Mouse (Mus musculus) midbrain, embryonic 12.5 days (tissue): ENCODE results near the gene Fbxw4. TPM values are rescaled to one million over a fixed set of nuclear protein-coding genes. Genes with fewer than 3 reads are reported as not detected.
"Not testable (repeated sequence)": the region's sequence is repeated elsewhere in the genome, so short reads cannot be mapped to it uniquely, and the experiment has no call there.

Experiments used
- ATAC-seq: fragments of 200-750 bp; cut with Nextera tagmentation; 2 replicates; pipeline ENCODE4 v1.8.0; 2017; ENCODE audit warnings: low read depth, moderate TSS enrichment, moderate library complexity; ENCODE audit not compliant: low FRiP score
- H3K27ac ChIP-seq: fragments of 300-500 bp; sonication (generic); replicated peaks from 2 replicates; pipeline ENCODE4 v1.5.1; 2016; ENCODE audit warnings: mild to moderate bottlenecking
- H3K27me3 ChIP-seq: fragments of 300-500 bp; sonication (generic); 2 replicates; pipeline ENCODE4 v1.6.1; 2016; ENCODE audit warnings: mild to moderate bottlenecking
- H3K36me3 ChIP-seq: fragments of 300-500 bp; sonication (generic); 2 replicates; pipeline ENCODE4 v1.6.1; 2016
- H3K4me1 ChIP-seq: fragments of 300-500 bp; sonication (generic); 2 replicates; pipeline ENCODE4 v1.6.1; 2016
- H3K4me2 ChIP-seq: fragments of 300-500 bp; sonication (generic); replicated peaks from 2 replicates; pipeline ENCODE4 v1.6.1; 2016; ENCODE audit warnings: mild to moderate bottlenecking, moderate library complexity
- H3K4me3 ChIP-seq: fragments of 300-500 bp; sonication (generic); 2 replicates; pipeline ENCODE4 v1.5.1; 2016; ENCODE audit warnings: mild to moderate bottlenecking
- H3K9ac ChIP-seq: fragments of 300-500 bp; sonication (generic); replicated peaks from 2 replicates; pipeline ENCODE4 v1.6.1; 2016; ENCODE audit warnings: mild to moderate bottlenecking, moderate library complexity
- H3K9me3 ChIP-seq: fragments of 300-500 bp; sonication (generic); 2 replicates; pipeline ENCODE4 v1.6.1; 2016; ENCODE audit warnings: mild to moderate bottlenecking
- WGBS: fragments of 180-500 bp; shearing (Covaris S2); methylation state at CpG from one replicate; pipeline ENCODE4 v1.1.7; 2016; 5-methylcytosine and 5-hydroxymethylcytosine counted together
- polyA plus RNA-seq: library from polyadenylated mRNA; unstranded; fragments of >200 nt; fragmentation: Nextera tagmentation; extraction: Ambion mirVana; gene quantifications from 2 replicates; pipeline ENCODE4 v1.2.1, GENCODE M21; 2016

The Fbxw4 gene
- polyA plus RNA-seq, 1 experiment from 2014 or later: 5.9 TPM

DNA sequence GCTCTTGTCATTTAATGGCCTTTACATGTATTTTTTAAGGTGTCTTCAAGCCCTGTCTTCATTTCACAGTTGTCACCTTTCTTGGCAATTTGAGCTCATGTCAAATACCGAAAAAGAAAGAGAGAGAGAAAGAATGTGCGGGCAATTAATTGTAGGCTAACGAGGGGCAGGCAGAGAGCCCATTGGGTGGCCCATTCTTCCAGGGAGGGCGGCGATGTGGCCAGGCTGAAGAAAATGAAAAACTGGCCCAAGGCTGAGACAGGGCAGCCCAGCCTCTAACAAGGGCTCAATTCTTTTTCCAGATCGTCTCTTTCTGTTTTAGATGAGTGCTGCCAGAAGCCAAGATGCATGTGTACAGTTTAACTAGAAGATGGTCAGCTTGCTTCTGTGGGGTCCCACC lies 6.1 kb downstream of the Fbxw4 start:
- H3K9me3 ChIP-seq: no peaks in the 10 kb centered on the region
- H3K4me2 ChIP-seq: no peak overlapping the region
- no peak overlapping the region for H3K9ac ChIP-seq
- H3K4me3 ChIP-seq: no peak overlapping the region
- no peak overlapping the region for H3K27ac ChIP-seq
- peaks cover 24% of the 10 kb centered on the region for H3K4me1 ChIP-seq
- ATAC-seq: no peak
- H3K36me3 ChIP-seq: no peaks in the 10 kb centered on the region
- H3K27me3 ChIP-seq: no peaks in the 10 kb centered on the region
- 81% methylated on average over 6 of the region's 6 CpGs for WGBS

DNA sequence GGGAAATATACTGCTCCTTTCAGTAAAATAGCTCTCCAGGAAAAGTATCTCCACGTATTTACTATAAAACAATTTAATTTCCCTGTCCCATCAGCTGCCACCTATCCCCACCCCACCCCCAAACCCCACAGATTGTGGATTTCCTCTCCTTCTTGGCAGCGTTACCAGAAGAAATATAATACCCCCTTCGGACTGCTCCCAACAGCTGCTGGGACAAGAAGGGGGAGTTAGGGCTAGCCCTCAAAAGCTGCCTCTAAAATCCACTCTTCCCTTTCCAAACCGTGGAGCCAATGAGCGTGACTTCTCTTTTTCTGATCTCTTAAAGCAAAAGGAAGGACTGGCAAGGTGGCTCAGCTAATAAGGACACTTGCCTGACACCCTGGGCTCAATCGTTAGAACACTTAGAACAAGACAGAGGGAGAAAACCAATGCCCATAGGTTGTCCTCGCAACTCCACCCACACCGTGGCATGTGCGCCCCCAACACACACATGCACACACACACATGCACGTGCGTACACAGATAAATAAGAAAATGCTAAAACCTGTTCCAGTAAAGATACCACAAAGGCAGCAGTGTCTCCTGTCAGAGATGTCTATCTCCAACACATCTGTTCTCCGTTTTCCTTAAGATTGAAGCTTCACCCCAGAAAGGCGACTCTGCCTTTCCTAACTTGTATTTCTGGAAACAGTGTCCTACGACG lies 7.7 kb downstream of the Fbxw4 start:
- no peak overlapping the region for H3K4me3 ChIP-seq
- no peaks in the 10 kb centered on the region for H3K9me3 ChIP-seq
- no peaks in the 10 kb centered on the region for H3K36me3 ChIP-seq
- peaks cover 18% of the 10 kb centered on the region for H3K4me1 ChIP-seq
- H3K27ac ChIP-seq: no peak overlapping the region
- H3K4me2 ChIP-seq: no peak overlapping the region
- 68% methylated on average over 15 of the region's 15 CpGs for WGBS
- 0 out of 2 replicates have a peak, but pooled peaks cover 1% of the 10 kb centered on the region for H3K27me3 ChIP-seq
- no peak for ATAC-seq
- H3K9ac ChIP-seq: no peak overlapping the region

DNA sequence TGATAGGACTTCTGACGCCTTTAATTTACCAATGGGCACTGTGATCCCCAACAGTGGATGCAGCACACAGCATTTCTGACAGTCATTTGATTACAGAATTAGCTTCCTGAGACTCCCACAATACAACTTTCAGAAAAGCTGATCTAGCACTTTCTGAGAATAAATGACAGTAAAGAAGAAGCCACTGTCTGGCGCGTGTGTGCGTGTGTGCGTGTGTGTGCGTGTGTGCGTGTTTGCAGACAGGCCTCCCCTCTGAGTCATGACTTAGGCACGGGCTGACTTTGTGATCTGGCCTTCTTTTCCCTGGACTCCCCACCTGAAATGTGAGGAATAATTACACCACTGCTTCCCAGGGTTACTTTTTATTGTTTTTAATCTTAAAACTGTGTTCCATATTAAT lies 8.6 kb downstream of the Fbxw4 start:
- H3K4me2 ChIP-seq: no peak overlapping the region
- 90% methylated on average over 8 of the region's 8 CpGs for WGBS
- H3K27ac ChIP-seq: no peak overlapping the region
- H3K27me3 ChIP-seq: 0 out of 2 replicates have a peak, but pooled peaks cover 5% of the 10 kb centered on the region
- ATAC-seq: no peak
- no peak overlapping the region for H3K4me3 ChIP-seq
- H3K9me3 ChIP-seq: no peaks in the 10 kb centered on the region
- no peak overlapping the region for H3K9ac ChIP-seq
- H3K36me3 ChIP-seq: no peaks in the 10 kb centered on the region
- peaks cover 14% of the 10 kb centered on the region for H3K4me1 ChIP-seq

DNA sequence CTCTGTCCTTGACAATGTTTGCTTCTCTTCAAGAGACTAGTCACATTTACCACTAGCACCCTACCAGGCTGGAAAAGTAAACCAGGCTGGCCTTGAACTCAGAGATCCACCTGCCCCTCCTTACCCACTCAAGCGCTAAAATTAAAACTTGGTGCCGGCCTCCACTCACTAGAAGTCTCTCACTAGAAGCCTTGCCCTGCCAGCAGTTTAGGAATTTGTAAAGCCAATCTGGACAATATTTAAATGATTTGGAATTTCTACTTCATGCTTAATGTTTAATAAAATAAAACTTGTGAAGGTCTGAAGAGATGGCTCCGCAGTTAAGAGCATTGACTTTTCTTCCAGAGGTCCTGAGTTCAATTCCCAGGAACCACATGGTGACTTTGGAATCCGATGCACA lies 10.3 kb downstream of the Fbxw4 start:
- H3K27ac ChIP-seq: no peak overlapping the region
- no peak overlapping the region for H3K4me2 ChIP-seq
- H3K36me3 ChIP-seq: no peaks in the 10 kb centered on the region
- 0 out of 2 replicates have a peak, but pooled peaks cover 6% of the 10 kb centered on the region for H3K4me1 ChIP-seq
- no peak overlapping the region for H3K9ac ChIP-seq
- 0 out of 2 replicates have a peak, but pooled peaks cover 5% of the 10 kb centered on the region for H3K27me3 ChIP-seq
- no peak overlapping the region for H3K4me3 ChIP-seq
- H3K9me3 ChIP-seq: no peaks in the 10 kb centered on the region
- no peak for ATAC-seq
- WGBS: 79% methylated on average over 4 of the region's 4 CpGs

DNA sequence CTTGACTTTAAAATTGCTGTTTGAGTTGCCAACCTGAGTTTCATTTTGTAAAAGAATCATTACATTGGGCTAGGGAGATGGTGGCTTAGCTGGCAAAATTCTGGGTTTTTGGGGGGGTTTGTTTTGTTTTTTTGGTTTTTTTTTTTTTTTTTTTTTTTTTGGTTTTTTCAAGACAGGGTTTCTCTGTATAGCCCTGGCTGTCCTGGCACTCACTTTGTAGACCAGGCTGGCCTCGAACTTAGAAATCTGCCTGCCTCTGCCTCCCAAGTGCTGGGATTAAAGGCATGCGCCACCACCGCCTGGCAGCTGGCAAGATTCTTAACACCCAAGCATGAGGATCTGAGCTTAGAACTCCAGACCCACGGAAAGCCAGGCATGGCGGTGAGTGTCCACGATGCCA lies 11.6 kb downstream of the Fbxw4 start:
- ATAC-seq: 0 out of 2 replicates have a peak, but pooled peaks have one; percentile 63
- not testable (repeated sequence) for H3K27ac ChIP-seq, H3K9ac ChIP-seq, H3K27me3 ChIP-seq, H3K36me3 ChIP-seq, H3K4me2 ChIP-seq, H3K4me1 ChIP-seq, H3K9me3 ChIP-seq, H3K4me3 ChIP-seq
- 91% methylated on average over 6 of the region's 6 CpGs for WGBS

DNA sequence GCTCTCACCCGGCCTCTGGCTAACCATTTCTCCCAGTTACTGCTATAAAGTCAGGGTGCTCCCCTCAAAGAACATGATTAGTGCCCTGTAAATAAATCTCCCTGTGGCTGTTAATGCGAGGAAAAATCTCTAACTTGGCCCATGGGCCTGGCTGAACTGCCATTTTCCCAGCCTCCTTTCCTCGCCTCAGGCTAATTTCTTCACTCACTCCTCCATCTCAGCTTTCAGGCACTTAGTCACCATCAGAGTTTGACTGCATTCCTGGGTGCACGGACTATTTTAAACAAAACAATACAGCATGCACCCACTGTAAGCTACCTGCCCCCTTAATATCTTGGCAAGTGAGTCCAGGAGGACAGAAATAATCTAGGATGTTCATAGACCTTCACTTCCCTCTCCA lies 13.2 kb downstream of the Fbxw4 start:
- H3K27ac ChIP-seq: no peak overlapping the region
- H3K4me3 ChIP-seq: no peak overlapping the region
- H3K36me3 ChIP-seq: no peaks in the 10 kb centered on the region
- H3K9me3 ChIP-seq: no peaks in the 10 kb centered on the region
- 0 out of 2 replicates have a peak, but pooled peaks cover 5% of the 10 kb centered on the region for H3K27me3 ChIP-seq
- no peak for ATAC-seq
- no peak overlapping the region for H3K4me2 ChIP-seq
- H3K9ac ChIP-seq: no peak overlapping the region
- WGBS: 66% methylated on average over 4 of the region's 4 CpGs
- no peaks in the 10 kb centered on the region for H3K4me1 ChIP-seq

DNA sequence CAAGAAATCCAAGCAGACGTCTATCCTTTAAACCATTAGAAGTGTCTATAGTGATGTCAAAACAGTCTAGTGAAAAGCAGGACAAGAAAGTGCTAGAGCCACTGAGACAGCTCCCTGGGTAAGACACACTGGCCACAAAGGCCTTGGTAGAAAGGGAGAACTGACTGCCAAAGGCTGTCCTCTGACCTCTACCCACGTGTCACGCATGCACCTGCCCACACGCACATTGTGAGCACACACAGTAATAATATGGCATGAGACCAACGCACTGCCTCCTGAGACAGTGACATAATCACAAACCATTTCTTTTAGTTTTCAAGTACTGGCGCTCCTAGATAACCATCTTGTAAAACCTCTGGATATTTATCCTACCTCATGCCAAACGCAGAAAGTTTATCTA lies 19.4 kb downstream of the Fbxw4 start:
- ATAC-seq: no peak
- WGBS: 87% methylated on average over 7 of the region's 7 CpGs
- Histone ChIP-seq H3K27ac (no peak overlapping the region), H3K4me2 (no peak overlapping the region), H3K9me3 (no peaks in the 10 kb centered on the region), H3K9ac (no peak overlapping the region), H3K36me3 (no peaks in the 10 kb centered on the region), H3K27me3 (no peaks in the 10 kb centered on the region), H3K4me1 (no peaks in the 10 kb centered on the region), H3K4me3 (no peak overlapping the region)

DNA sequence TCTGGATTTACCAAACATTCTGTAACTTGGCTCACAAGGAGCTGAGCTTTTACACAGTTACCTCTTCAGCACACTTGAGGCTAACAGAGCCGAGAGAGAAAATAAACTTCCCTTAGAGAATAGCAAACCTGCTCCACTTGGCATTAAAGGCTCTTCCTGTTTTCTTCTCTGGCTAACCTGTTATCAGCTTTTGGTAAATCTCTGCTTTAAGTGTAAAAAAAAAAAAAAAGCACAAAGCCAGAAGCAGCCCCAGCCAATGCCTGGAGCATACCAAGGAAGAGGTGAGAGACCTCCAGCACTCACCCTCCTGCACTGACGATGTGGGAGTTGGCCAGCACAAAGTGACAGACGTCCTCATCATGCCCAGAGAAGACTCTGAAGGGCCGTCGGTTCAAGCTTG lies 24.2 kb downstream of the Fbxw4 start:
- Histone ChIP-seq H3K4me3 (no peak overlapping the region), H3K4me1 (no peaks in the 10 kb centered on the region), H3K36me3 (0 out of 2 replicates have a peak, but pooled peaks cover 6% of the 10 kb centered on the region), H3K9ac (no peak overlapping the region), H3K27ac (no peak overlapping the region), H3K4me2 (no peak overlapping the region), H3K9me3 (no peaks in the 10 kb centered on the region), H3K27me3 (no peaks in the 10 kb centered on the region)
- WGBS: 73% methylated on average over 5 of the region's 5 CpGs
- no peak for ATAC-seq

DNA sequence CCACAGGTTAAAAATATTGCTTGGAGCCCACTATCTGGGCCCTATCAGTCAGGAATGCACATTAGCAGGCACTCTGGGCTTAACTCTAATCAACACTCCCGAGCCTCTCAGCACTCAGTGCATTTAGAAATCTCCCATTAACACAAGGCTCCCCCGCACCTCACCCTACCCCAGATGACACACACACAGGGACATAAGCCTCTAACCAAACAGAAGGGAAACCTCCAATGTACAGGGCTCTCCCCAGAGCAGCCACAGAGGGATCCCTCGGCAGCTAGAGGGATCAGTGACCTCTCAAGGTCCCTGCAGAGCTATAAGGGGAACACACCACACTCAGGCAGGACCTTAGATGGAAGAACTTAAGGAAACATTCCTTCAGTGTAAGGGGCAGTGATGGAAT lies 28.5 kb downstream of the Fbxw4 start:
- H3K27me3 ChIP-seq: peaks cover 7% of the 10 kb centered on the region
- no peaks in the 10 kb centered on the region for H3K4me1 ChIP-seq
- no peak overlapping the region for H3K4me3 ChIP-seq
- H3K9ac ChIP-seq: no peak overlapping the region
- 26% methylated on average over 3 of the region's 3 CpGs for WGBS
- no peak overlapping the region for H3K27ac ChIP-seq
- H3K9me3 ChIP-seq: no peaks in the 10 kb centered on the region
- no peak for ATAC-seq
- no peak overlapping the region for H3K4me2 ChIP-seq
- 0 out of 2 replicates have a peak, but pooled peaks cover 10% of the 10 kb centered on the region for H3K36me3 ChIP-seq

DNA sequence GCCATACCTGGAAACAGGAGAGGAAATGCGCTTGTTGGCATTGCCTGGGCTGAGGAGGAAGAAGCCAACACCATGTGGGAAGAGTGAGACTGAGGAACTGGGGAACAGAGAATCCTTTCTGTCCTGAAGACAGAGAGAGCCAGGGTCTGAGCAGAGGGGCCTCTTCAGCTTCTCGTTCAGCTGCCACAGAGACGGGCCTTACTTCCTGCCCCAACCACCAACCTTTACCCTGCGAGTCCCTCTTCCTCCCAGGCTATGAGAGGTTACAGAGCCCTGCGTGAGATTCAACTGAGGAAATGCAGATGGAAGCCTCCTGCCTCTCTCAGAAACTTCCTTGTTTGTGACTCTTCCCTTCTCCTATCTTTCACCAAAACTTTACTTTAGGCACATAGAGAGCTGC lies 29.2 kb downstream of the Fbxw4 start:
- H3K27ac ChIP-seq: no peak overlapping the region
- peaks cover 10% of the 10 kb centered on the region; the same call in 1 of the 2 replicates for H3K36me3 ChIP-seq
- ATAC-seq: no peak
- H3K4me2 ChIP-seq: no peak overlapping the region
- no peak overlapping the region for H3K9ac ChIP-seq
- H3K9me3 ChIP-seq: no peaks in the 10 kb centered on the region
- WGBS: 70% methylated on average over 5 of the region's 5 CpGs
- H3K4me3 ChIP-seq: no peak overlapping the region
- H3K4me1 ChIP-seq: no peaks in the 10 kb centered on the region
- H3K27me3 ChIP-seq: peaks cover 7% of the 10 kb centered on the region

DNA sequence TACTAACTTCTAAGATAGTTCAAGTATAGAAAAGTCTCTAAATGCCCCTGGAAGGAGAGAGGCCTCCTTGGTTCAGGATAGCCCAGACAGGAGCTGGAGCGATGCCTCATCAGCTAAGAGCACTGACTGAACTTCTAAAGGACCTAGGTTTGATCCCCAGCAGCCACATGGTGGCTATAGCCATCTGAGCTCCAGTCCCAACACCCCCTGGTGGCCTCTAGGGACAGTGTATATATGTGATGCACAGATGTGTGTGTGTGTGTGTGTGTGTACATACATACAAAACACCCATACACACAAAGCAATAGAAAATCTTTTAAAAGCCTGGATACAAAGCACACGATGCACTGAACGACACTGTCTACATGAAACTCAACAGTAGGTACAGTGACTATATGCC lies 30.9 kb downstream of the Fbxw4 start:
- H3K9ac ChIP-seq: no peak overlapping the region
- no peak overlapping the region for H3K4me2 ChIP-seq
- H3K36me3 ChIP-seq: peaks cover 13% of the 10 kb centered on the region; the same call in 1 of the 2 replicates
- no peak for ATAC-seq
- H3K27ac ChIP-seq: no peak overlapping the region
- H3K27me3 ChIP-seq: peaks cover 11% of the 10 kb centered on the region
- H3K4me1 ChIP-seq: no peaks in the 10 kb centered on the region
- WGBS: 98% methylated on average over 3 of the region's 3 CpGs
- no peak overlapping the region for H3K4me3 ChIP-seq
- no peaks in the 10 kb centered on the region for H3K9me3 ChIP-seq

DNA sequence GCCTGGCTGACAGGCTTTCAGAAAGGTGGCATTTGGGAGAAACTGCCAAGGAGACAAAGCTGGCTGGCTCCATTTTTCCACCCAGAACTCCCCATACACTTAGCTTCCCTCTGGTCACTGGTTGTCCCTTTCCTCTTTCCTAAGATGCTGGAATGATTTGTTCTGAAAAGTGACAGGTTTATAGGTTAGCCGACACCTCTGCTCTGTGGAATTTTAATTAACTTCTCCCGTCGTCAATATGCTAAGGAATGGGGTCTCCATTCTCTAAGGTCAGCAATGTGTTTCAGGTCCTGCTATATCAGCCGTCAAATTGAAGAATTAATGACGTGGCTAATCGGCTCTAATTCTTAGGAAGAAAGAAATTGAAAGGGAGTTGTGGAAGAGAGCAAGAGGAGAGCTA lies 31.5 kb downstream of the Fbxw4 start:
- H3K36me3 ChIP-seq: peaks cover 13% of the 10 kb centered on the region; the same call in 1 of the 2 replicates
- H3K4me1 ChIP-seq: no peaks in the 10 kb centered on the region
- H3K27ac ChIP-seq: no peak overlapping the region
- no peak for ATAC-seq
- peaks cover 11% of the 10 kb centered on the region for H3K27me3 ChIP-seq
- H3K4me3 ChIP-seq: no peak overlapping the region
- H3K9ac ChIP-seq: no peak overlapping the region
- H3K9me3 ChIP-seq: no peaks in the 10 kb centered on the region
- no peak overlapping the region for H3K4me2 ChIP-seq
- WGBS: 56% methylated on average over 6 of the region's 6 CpGs

DNA sequence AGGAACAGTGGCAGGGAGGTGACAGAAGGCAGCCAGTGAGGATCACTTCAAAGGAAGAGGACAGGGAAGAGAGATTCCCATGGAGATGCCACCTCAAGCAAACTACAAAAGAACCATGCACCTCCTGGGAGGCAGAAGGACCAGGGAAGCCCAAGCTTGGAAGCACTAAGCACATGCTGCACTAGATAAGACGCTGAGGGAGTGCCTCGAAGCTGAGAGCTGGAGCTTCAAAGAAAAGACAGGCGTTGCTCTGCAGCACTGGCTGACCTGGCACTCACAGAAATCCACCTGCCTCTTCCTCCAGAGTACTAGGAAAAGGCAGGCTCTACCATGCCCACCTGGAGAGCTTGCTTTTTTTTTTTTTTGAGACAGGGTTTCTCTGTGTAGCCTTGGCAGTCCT lies 33.1 kb downstream of the Fbxw4 start:
- peaks cover 2% of the 10 kb centered on the region; the same call in 1 of the 2 replicates for H3K4me1 ChIP-seq
- H3K4me2 ChIP-seq: no peak overlapping the region
- peaks cover 13% of the 10 kb centered on the region; the same call in 1 of the 2 replicates for H3K36me3 ChIP-seq
- H3K9ac ChIP-seq: no peak overlapping the region
- no peak overlapping the region for H3K27ac ChIP-seq
- ATAC-seq: no peak
- H3K27me3 ChIP-seq: peaks cover 16% of the 10 kb centered on the region
- H3K9me3 ChIP-seq: no peaks in the 10 kb centered on the region
- 23% methylated on average over 3 of the region's 3 CpGs for WGBS
- H3K4me3 ChIP-seq: no peak overlapping the region
